Mouse (Mus musculus) intestine, postnatal 0 days (tissue): ENCODE results near the gene Ccer2. TPM values are rescaled to one million over a fixed set of nuclear protein-coding genes. Genes with fewer than 3 reads are reported as not detected.

Source experiments
- ATAC-seq: fragments of 200-750 bp; cut with Nextera tagmentation; 2 replicates; pipeline ENCODE4 v1.8.0; 2017; ENCODE audit warnings: mild to moderate bottlenecking, moderate TSS enrichment, moderate library complexity
- H3K27ac ChIP-seq: fragments of 300-500 bp; sonication (generic); 2 replicates; pipeline ENCODE4 v1.5.1; 2014; ENCODE audit warnings: mild to moderate bottlenecking, low read depth, low read length, moderate library complexity
- H3K27me3 ChIP-seq: fragments of 300-500 bp; sonication (generic); replicated peaks from 2 replicates; pipeline ENCODE4 v1.6.1; 2014; ENCODE audit warnings: low read length, mixed read lengths; ENCODE audit not compliant: control insufficient read depth, insufficient read depth
- H3K36me3 ChIP-seq: fragments of 300-500 bp; sonication (generic); 2 replicates; pipeline ENCODE4 v1.6.1; 2014; ENCODE audit warnings: mild to moderate bottlenecking, moderate library complexity; ENCODE audit not compliant: control insufficient read depth, insufficient read depth
- H3K4me1 ChIP-seq: fragments of 300-500 bp; sonication (generic); replicated peaks from 2 replicates; pipeline ENCODE4 v1.6.1; 2014; ENCODE audit warnings: antibody characterized with exemption, low read length, mixed read lengths; ENCODE audit not compliant: control insufficient read depth, insufficient read depth
- H3K4me2 ChIP-seq: fragments of 300-500 bp; sonication (generic); replicated peaks from 2 replicates; pipeline ENCODE4 v1.6.1; 2014; ENCODE audit warnings: low read depth, mild to moderate bottlenecking, moderate library complexity
- H3K4me3 ChIP-seq: fragments of 300-500 bp; sonication (generic); 2 replicates; pipeline ENCODE4 v1.5.1; 2014; ENCODE audit warnings: low read depth, low read length
- H3K9ac ChIP-seq: fragments of 300-500 bp; sonication (generic); 2 replicates; pipeline ENCODE4 v1.6.1; 2014; ENCODE audit warnings: mild to moderate bottlenecking, low read depth, low read length
- H3K9me3 ChIP-seq: fragments of 300-500 bp; sonication (generic); 2 replicates; pipeline ENCODE4 v1.6.1; 2016; ENCODE audit warnings: mixed run types; ENCODE audit not compliant: control insufficient read depth
- CTCF ChIP-seq: sonication (generic); IDR thresholded peaks from 2 replicates; pipeline ENCODE4 v1.5.1; 2016; ENCODE audit warnings: low read depth, mild to moderate bottlenecking, control low read depth, antibody characterized with exemption, moderate library complexity
- WGBS: fragments of 180-500 bp; shearing (Covaris S2); extraction: QIAGEN DNeasy Blood & Tissue Kit; methylation state at CpG from one replicate; pipeline ENCODE4 v1.1.7; 2014; 5-methylcytosine and 5-hydroxymethylcytosine counted together
- polyA plus RNA-seq: library from polyadenylated mRNA; unstranded; fragments of >200 nt; fragmentation: Nextera tagmentation; extraction: Ambion mirVana; gene quantifications from 2 replicates; pipeline ENCODE4 v1.2.1, GENCODE M21; 2015

Ccer2 gene
- polyA plus RNA-seq, 1 experiment from 2014 or later, result not detected

- Histone ChIP-seq H3K27ac (no peak overlapping the region), H3K4me3 (no peak overlapping the region), H3K4me1 (no peaks in the 10 kb centered on the region), H3K9ac (0 out of 2 replicates have a peak overlapping the region, but pooled peaks have one; percentile 13), H3K27me3 (no peaks in the 10 kb centered on the region), H3K4me2 (peak overlapping the region; percentile 57), H3K9me3 (no peaks in the 10 kb centered on the region), H3K36me3 (no peaks in the 10 kb centered on the region)
- peak; percentile 76 for ATAC-seq
- peak; percentile 99 for TF ChIP-seq CTCF
- 12% methylated on average over 32 of the region's 32 CpGs for WGBS
Observed at GRCm38 (mm10) chr7:28796562-28796975, 40.6 kb downstream of the Ccer2 start.

- no peak overlapping the region for H3K27ac ChIP-seq
- H3K9me3 ChIP-seq, result no peaks in the 10 kb centered on the region
- WGBS, result 88% methylated on average over 9 of the region's 9 CpGs
- TF ChIP-seq CTCF, result no peak
- H3K4me1 ChIP-seq, result peaks cover 22% of the 10 kb centered on the region; the same call in 1 of the 2 replicates
- H3K4me2 ChIP-seq, result no peak overlapping the region
- H3K4me3 ChIP-seq, result no peak overlapping the region
- no peaks in the 10 kb centered on the region for H3K27me3 ChIP-seq
- ATAC-seq, result no peak
- H3K9ac ChIP-seq, result no peak overlapping the region
- H3K36me3 ChIP-seq, result no peaks in the 10 kb centered on the region
Observed at GRCm38 (mm10) chr7:28799994-28800393, 44.0 kb downstream of the Ccer2 start.

GRCm38 (mm10) chr7:28801451-28801850 lies 45.5 kb downstream of the Ccer2 start:
- no peak for ATAC-seq
- TF ChIP-seq CTCF, result no peak
- H3K4me1 ChIP-seq, result peaks cover 22% of the 10 kb centered on the region; the same call in 1 of the 2 replicates
- H3K4me3 ChIP-seq, result no peak overlapping the region
- H3K4me2 ChIP-seq, result no peak overlapping the region
- no peaks in the 10 kb centered on the region for H3K27me3 ChIP-seq
- H3K9ac ChIP-seq, result no peak overlapping the region
- no peaks in the 10 kb centered on the region for H3K9me3 ChIP-seq
- H3K36me3 ChIP-seq, result no peaks in the 10 kb centered on the region
- peak overlapping the region; percentile 93 for H3K27ac ChIP-seq
- WGBS, result 32% methylated on average over 3 of the region's 3 CpGs

- 0 out of 2 replicates have a peak overlapping the region, but pooled peaks have one; percentile 1 for H3K4me3 ChIP-seq
- ATAC-seq, result peak; percentile 66
- peak overlapping the region; percentile 51 for H3K4me2 ChIP-seq
- H3K27ac ChIP-seq, result peak overlapping the region; percentile 93
- no peaks in the 10 kb centered on the region for H3K27me3 ChIP-seq
- no peaks in the 10 kb centered on the region for H3K36me3 ChIP-seq
- 0 out of 2 replicates have a peak overlapping the region, but pooled peaks have one; percentile 22 for H3K9ac ChIP-seq
- H3K9me3 ChIP-seq, result no peaks in the 10 kb centered on the region
- H3K4me1 ChIP-seq, result peaks cover 22% of the 10 kb centered on the region; the same call in 1 of the 2 replicates
- peak; percentile 48 for TF ChIP-seq CTCF
- 7% methylated on average over 10 of the region's 10 CpGs for WGBS
Observed at GRCm38 (mm10) chr7:28801901-28802670, 46.1 kb downstream of the Ccer2 start.

GRCm38 (mm10) chr7:28802846-28803588 lies 47.0 kb downstream of the Ccer2 start:
- Histone ChIP-seq H3K4me1 (peaks cover 27% of the 10 kb centered on the region; the same call in 1 of the 2 replicates), H3K36me3 (no peaks in the 10 kb centered on the region), H3K9me3 (no peaks in the 10 kb centered on the region), H3K4me2 (peak overlapping the region; percentile 51), H3K27ac (peak overlapping the region; percentile 93), H3K9ac (0 out of 2 replicates have a peak overlapping the region, but pooled peaks have one; percentile 22), H3K27me3 (no peaks in the 10 kb centered on the region), H3K4me3 (no peak overlapping the region)
- ATAC-seq, result peak; percentile 84
- WGBS, result 10% methylated on average over 10 of the region's 10 CpGs
- TF ChIP-seq CTCF, result no peak

- TF ChIP-seq CTCF, result no peak
- peak overlapping the region; percentile 51 for H3K4me2 ChIP-seq
- H3K4me1 ChIP-seq, result peaks cover 27% of the 10 kb centered on the region; the same call in 1 of the 2 replicates
- no peaks in the 10 kb centered on the region for H3K27me3 ChIP-seq
- WGBS, result 13% methylated on average over 4 of the region's 4 CpGs
- no peak for ATAC-seq
- H3K9ac ChIP-seq, result no peak overlapping the region
- no peaks in the 10 kb centered on the region for H3K36me3 ChIP-seq
- peak overlapping the region; percentile 93 for H3K27ac ChIP-seq
- no peaks in the 10 kb centered on the region for H3K9me3 ChIP-seq
- H3K4me3 ChIP-seq, result no peak overlapping the region
Observed at GRCm38 (mm10) chr7:28803756-28804155, 47.8 kb downstream of the Ccer2 start.
